Mouse (Mus musculus) limb, embryonic 14.5 days (tissue): ENCODE results near the gene Gm3336. TPM values are rescaled to one million over a fixed set of nuclear protein-coding genes. Genes with fewer than 3 reads are reported as not detected.
A peak's percentile ranks its signal among the peaks of the same experiment; 100 is the strongest.

Source experiments
- ATAC-seq: fragments of 200-750 bp; cut with Nextera tagmentation; 2 replicates; pipeline ENCODE4 v1.8.0; 2017; ENCODE audit warnings: low read depth, moderate number of reproducible peaks, moderate TSS enrichment; ENCODE audit not compliant: low FRiP score
- DNase-seq: peaks from one replicate; pipeline ENCODE4 v3.0.0-alpha.2; 2015; ENCODE audit warnings: low spot score
- H3K27ac ChIP-seq: fragments of 300-500 bp; sonication (generic); replicated peaks from 2 replicates; pipeline ENCODE4 v1.5.1; 2014; ENCODE audit warnings: low read depth, mild to moderate bottlenecking, low read length, moderate library complexity, mixed read lengths
- H3K27me3 ChIP-seq: fragments of 300-500 bp; sonication (generic); 2 replicates; pipeline ENCODE4 v1.6.1; 2014; ENCODE audit warnings: low read length, mixed read lengths; ENCODE audit not compliant: control insufficient read depth, insufficient read depth
- H3K36me3 ChIP-seq: fragments of 300-500 bp; sonication (generic); 2 replicates; pipeline ENCODE4 v1.6.1; 2014; ENCODE audit warnings: mild to moderate bottlenecking, low read length, moderate library complexity, mixed read lengths; ENCODE audit not compliant: control insufficient read depth, insufficient read depth
- H3K4me1 ChIP-seq: fragments of 300-500 bp; sonication (generic); 2 replicates; pipeline ENCODE4 v1.6.1; 2014; ENCODE audit warnings: antibody characterized with exemption, low read length, mixed read lengths; ENCODE audit not compliant: control insufficient read depth, insufficient read depth
- H3K4me2 ChIP-seq: fragments of 300-500 bp; sonication (generic); replicated peaks from 2 replicates; pipeline ENCODE4 v1.6.1; 2014; ENCODE audit warnings: low read depth, mild to moderate bottlenecking, low read length, moderate library complexity; ENCODE audit not compliant: severe bottlenecking
- H3K4me3 ChIP-seq: fragments of 300-500 bp; sonication (generic); replicated peaks from 2 replicates; pipeline ENCODE4 v1.5.1; 2014; ENCODE audit warnings: low read length
- H3K9ac ChIP-seq: fragments of 300-500 bp; sonication (generic); 2 replicates; pipeline ENCODE4 v1.6.1; 2014; ENCODE audit warnings: mild to moderate bottlenecking, low read depth, low read length, moderate library complexity; ENCODE audit not compliant: severe bottlenecking
- H3K9me3 ChIP-seq: fragments of 300-500 bp; sonication (generic); 2 replicates; pipeline ENCODE4 v1.6.1; 2016; ENCODE audit warnings: low read length; ENCODE audit not compliant: control insufficient read depth
- POLR2A ChIP-seq: fragments of 200-500 bp; IDR thresholded peaks from 2 replicates; pipeline ENCODE4 v1.8.0; 2012; ENCODE audit warnings: inconsistent platforms, mild to moderate bottlenecking, moderate library complexity, borderline replicate concordance; ENCODE audit not compliant: insufficient read depth, insufficient read length; ENCODE audit errors: extremely low read depth
- WGBS: fragments of 180-500 bp; shearing (Covaris S2); extraction: QIAGEN DNeasy Blood & Tissue Kit; methylation state at CpG from one replicate; pipeline ENCODE4 v1.1.7; 2014; 5-methylcytosine and 5-hydroxymethylcytosine counted together
- polyA plus RNA-seq, 2 experiments: library from polyadenylated mRNA; depleted of rRNA in 1 of 2; stranded (reverse) in 1 of 2; unstranded in 1 of 2; fragments of >200 nt; fragmentation: Nextera tagmentation in 1 of 2; extraction: Ambion mirVana in 1 of 2; gene quantifications; 2 replicates each; pipeline versions ENCODE4 v1.2.1 to v1.2.3; 2012 to 2014

The Gm3336 gene
- polyA plus RNA-seq, 2 experiments, result not detected

DNA sequence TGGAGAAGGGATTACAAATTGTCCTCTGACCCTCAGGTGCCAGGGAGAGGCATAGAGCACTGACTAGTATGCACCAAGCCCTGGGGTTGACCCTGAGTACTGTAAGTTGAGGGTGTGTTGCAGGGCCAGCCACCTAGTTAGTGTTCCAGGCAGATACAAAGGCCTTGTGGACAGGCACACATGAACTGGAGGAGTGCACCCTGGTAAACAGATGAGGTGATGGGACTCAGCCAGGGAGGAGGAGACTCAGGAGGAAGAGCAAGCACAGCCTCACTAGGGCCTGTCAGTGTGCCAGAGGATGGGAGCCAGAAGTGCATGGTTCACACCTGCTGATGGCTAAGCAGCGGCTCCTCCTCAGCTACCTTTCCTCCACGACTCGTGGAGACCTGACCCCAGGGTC lies 38.3 kb upstream of the Gm3336 start:
- H3K4me2 ChIP-seq, result no peak overlapping the region
- no peak overlapping the region for H3K9ac ChIP-seq
- H3K9me3 ChIP-seq, result no peaks in the 10 kb centered on the region
- TF ChIP-seq POLR2A, result no peak
- H3K27ac ChIP-seq, result no peak overlapping the region
- H3K27me3 ChIP-seq, result no peaks in the 10 kb centered on the region
- no peak overlapping the region for H3K4me3 ChIP-seq
- no peak for DNase-seq
- H3K36me3 ChIP-seq, result peaks cover 22% of the 10 kb centered on the region
- 74% methylated on average over 3 of the region's 3 CpGs for WGBS
- no peak for ATAC-seq
- peaks cover 6% of the 10 kb centered on the region; the same call in 1 of the 2 replicates for H3K4me1 ChIP-seq

DNA sequence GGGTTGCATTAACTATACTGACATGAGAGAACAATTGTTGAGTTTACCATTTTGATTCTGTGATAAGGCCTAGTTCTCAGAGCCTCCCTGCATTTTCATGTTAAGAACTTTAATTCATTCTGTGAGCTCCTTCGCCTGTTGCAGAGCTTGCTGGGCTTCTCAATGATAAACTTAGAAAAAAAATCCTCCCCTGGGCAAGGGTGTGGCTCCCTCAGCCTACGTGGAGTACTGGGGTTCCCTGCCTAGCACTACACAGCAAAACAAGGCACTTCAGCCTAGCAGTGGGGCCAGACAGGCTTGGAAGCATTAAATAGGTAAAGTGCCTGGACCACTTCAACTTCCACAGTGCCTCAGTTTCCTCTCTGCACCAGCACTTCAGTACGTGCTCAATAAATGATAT lies 36.9 kb upstream of the Gm3336 start:
- DNase-seq, result no peak
- no peak for ATAC-seq
- Histone ChIP-seq H3K36me3 (peaks cover 22% of the 10 kb centered on the region), H3K27ac (no peak overlapping the region), H3K4me1 (peaks cover 6% of the 10 kb centered on the region; the same call in 1 of the 2 replicates), H3K27me3 (no peaks in the 10 kb centered on the region), H3K4me2 (no peak overlapping the region), H3K4me3 (no peak overlapping the region), H3K9me3 (no peaks in the 10 kb centered on the region), H3K9ac (no peak overlapping the region)
- WGBS, result 68% methylated on average over 3 of the region's 3 CpGs
- no peak for TF ChIP-seq POLR2A

DNA sequence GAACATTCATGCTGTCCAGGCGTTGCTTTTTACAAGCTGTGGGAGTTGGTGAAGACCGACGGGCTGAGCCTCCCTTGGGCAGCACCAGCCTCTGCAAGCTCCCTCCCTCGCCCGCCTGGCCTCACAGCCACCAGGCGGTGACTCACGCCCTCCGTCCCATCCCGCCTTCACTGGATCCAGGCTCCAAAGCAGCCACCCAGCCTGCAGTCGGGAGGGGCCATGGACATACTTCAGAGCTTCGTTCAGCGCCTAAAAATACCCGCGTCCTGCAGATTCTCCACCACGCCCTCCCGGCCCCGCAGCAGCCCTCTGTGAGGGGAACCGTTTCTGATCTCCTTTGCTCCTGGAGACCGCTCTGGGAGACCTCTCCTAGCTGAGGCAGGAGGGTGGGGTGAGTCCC lies 36.1 kb upstream of the Gm3336 start:
- peaks cover 6% of the 10 kb centered on the region; the same call in 1 of the 2 replicates for H3K4me1 ChIP-seq
- no peak overlapping the region for H3K4me3 ChIP-seq
- 9% methylated on average over 19 of the region's 19 CpGs for WGBS
- no peaks in the 10 kb centered on the region for H3K27me3 ChIP-seq
- TF ChIP-seq POLR2A, result no peak
- peak; percentile 52; the same call in 1 of the 2 replicates for ATAC-seq
- peak overlapping the region; percentile 45 for H3K9ac ChIP-seq
- peak; percentile 56 for DNase-seq
- peaks cover 22% of the 10 kb centered on the region for H3K36me3 ChIP-seq
- H3K4me2 ChIP-seq, result peak overlapping the region; percentile 34
- no peaks in the 10 kb centered on the region for H3K9me3 ChIP-seq
- no peak overlapping the region for H3K27ac ChIP-seq

GRCm38 (mm10) chr8:70682692-70683091 lies 35.7 kb upstream of the Gm3336 start:
- no peak for ATAC-seq
- TF ChIP-seq POLR2A, result no peak
- Histone ChIP-seq H3K4me3 (no peak overlapping the region), H3K9ac (no peak overlapping the region), H3K36me3 (peaks cover 19% of the 10 kb centered on the region), H3K27me3 (no peaks in the 10 kb centered on the region), H3K4me1 (peaks cover 6% of the 10 kb centered on the region; the same call in 1 of the 2 replicates), H3K4me2 (peak overlapping the region; percentile 34), H3K27ac (no peak overlapping the region), H3K9me3 (no peaks in the 10 kb centered on the region)
- no peak for DNase-seq
- 60% methylated on average over 3 of the region's 3 CpGs for WGBS

GRCm38 (mm10) chr8:70684291-70684690 lies 34.1 kb upstream of the Gm3336 start:
- WGBS, result 57% methylated on average over 7 of the region's 7 CpGs
- no peaks in the 10 kb centered on the region for H3K27me3 ChIP-seq
- H3K4me1 ChIP-seq, result peaks cover 6% of the 10 kb centered on the region; the same call in 1 of the 2 replicates
- H3K4me3 ChIP-seq, result no peak overlapping the region
- DNase-seq (no peak), ATAC-seq (no peak)
- no peak for TF ChIP-seq POLR2A
- H3K4me2 ChIP-seq, result no peak overlapping the region
- H3K27ac ChIP-seq, result no peak overlapping the region
- 0 out of 2 replicates have a peak, but pooled peaks cover 4% of the 10 kb centered on the region for H3K36me3 ChIP-seq
- H3K9ac ChIP-seq, result no peak overlapping the region
- no peaks in the 10 kb centered on the region for H3K9me3 ChIP-seq

DNA sequence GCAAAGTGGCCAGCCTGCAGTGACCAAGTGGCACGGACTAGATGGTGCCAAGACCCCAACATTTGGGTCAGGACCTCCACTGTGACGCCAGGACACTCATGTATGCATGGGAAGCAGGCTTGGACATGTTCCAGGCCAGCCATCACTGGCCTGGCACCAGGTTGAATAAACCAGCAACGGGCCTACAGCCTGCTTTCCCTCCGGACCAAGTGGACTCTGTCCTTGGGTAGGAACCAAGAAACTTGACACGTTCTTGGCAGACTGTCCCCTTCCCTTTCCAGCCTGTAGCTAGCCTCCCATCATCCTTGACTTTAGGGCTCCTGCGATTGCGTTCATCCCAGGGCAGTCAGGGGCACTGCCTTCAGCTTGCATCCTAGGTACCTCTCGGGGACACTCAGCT lies 30.8 kb upstream of the Gm3336 start:
- TF ChIP-seq POLR2A, result no peak
- 75% methylated on average over 8 of the region's 8 CpGs for WGBS
- Histone ChIP-seq H3K4me1 (peaks cover 10% of the 10 kb centered on the region), H3K27ac (no peak overlapping the region), H3K4me2 (no peak overlapping the region), H3K9ac (no peak overlapping the region), H3K36me3 (no peaks in the 10 kb centered on the region), H3K4me3 (no peak overlapping the region), H3K9me3 (no peaks in the 10 kb centered on the region), H3K27me3 (no peaks in the 10 kb centered on the region)
- ATAC-seq (no peak), DNase-seq (no peak)
